Mouse (Mus musculus): Measurements from ENCODE around the gene Ep300. TPM values are rescaled to one million over a fixed set of nuclear protein-coding genes. Genes with fewer than 3 reads are reported as not detected.
"Not testable (repeated sequence)": the region's sequence is repeated elsewhere in the genome, so short reads cannot be mapped to it uniquely, and the experiment has no call there.

Gene Ep300
- total RNA-seq, 1 experiment from 2014 or later = 89.2 TPM

GRCm38 (mm10) chr15:81594146-81594696 is 9.1 kb downstream of the Ep300 start:
- DNase-seq = no peak

- not testable (repeated sequence) for DNase-seq
Observed at GRCm38 (mm10) chr15:81598742-81599141, 13.6 kb downstream of the Ep300 start.

- no peak for DNase-seq
Observed at GRCm38 (mm10) chr15:81605241-81605640, 20.1 kb downstream of the Ep300 start.

- no peak for DNase-seq
Observed at GRCm38 (mm10) chr15:81606634-81607033, 21.5 kb downstream of the Ep300 start.

GRCm38 (mm10) chr15:81649516-81650455 is 64.6 kb downstream of the Ep300 start:
- peak; percentile 35 for DNase-seq

- no peak for DNase-seq
Observed at GRCm38 (mm10) chr15:81650636-81651035, 65.5 kb downstream of the Ep300 start.

- DNase-seq = no peak
Observed at GRCm38 (mm10) chr15:81661701-81662100, 76.5 kb downstream of the Ep300 start.

GRCm38 (mm10) chr15:81663281-81663680 is 78.1 kb downstream of the Ep300 start:
- no peak for DNase-seq

GRCm38 (mm10) chr15:81663697-81664561 is 78.8 kb downstream of the Ep300 start, which contains the start of gene L3mbtl2:
Gene L3mbtl2, plus strand, starts transcription at chr15:81663889.
- peak; percentile 92 for DNase-seq

- DNase-seq = no peak
Observed at GRCm38 (mm10) chr15:81666957-81667356, 81.8 kb downstream of the Ep300 start.

GRCm38 (mm10) chr15:81670231-81670640 is 85.1 kb downstream of the Ep300 start:
- peak; percentile 51 for DNase-seq

GRCm38 (mm10) chr15:81676637-81677036 is 91.5 kb downstream of the Ep300 start:
- DNase-seq = no peak

GRCm38 (mm10) chr15:81680301-81680805 is 95.2 kb downstream of the Ep300 start:
- DNase-seq = no peak

GRCm38 (mm10) chr15:81693366-81693966 is 108.3 kb downstream of the Ep300 start:
- DNase-seq = peak; percentile 20

- peak; percentile 91 for DNase-seq
Observed at GRCm38 (mm10) chr15:81693967-81694881, 109.1 kb downstream of the Ep300 start.

- no peak for DNase-seq
Observed at GRCm38 (mm10) chr15:81694891-81695290, 109.7 kb downstream of the Ep300 start.

GRCm38 (mm10) chr15:81697175-81697574 is 112.0 kb downstream of the Ep300 start, which contains the start of gene Chadl:
Gene Chadl, minus strand, starts transcription at chr15:81697287.
- no peak for DNase-seq

- DNase-seq = peak; percentile 32
Observed at GRCm38 (mm10) chr15:81697847-81698246, 112.7 kb downstream of the Ep300 start.

- no peak for DNase-seq
Observed at GRCm38 (mm10) chr15:81698532-81698931, 113.4 kb downstream of the Ep300 start.

- no peak for DNase-seq
Observed at GRCm38 (mm10) chr15:81700161-81700560, 115.0 kb downstream of the Ep300 start.

GRCm38 (mm10) chr15:81700601-81701000 is 115.5 kb downstream of the Ep300 start:
- DNase-seq = no peak
